Comparison of ENCODE assay signal across 24 mouse cellular contexts in the genomic region with DNA sequence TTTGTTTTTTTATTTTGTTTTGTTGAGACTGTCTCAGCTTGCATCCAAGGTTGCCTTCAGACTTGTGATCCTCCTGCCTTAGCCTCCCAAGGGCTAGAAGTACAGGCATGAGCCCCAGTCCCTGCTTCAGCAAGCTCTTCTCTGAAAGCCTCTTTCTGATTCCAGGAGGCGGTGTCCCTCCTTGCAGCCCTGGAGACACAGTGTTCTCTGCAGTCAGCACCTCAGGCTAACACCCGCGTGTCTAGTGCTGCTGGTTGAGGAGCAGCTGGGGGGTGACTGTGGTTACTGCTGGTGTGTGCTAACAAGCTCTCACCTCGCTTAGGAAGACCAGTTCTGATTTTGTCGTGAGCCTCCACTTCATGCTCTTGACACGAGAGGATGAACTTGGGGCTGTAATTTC. TPM values are rescaled to one million over a fixed set of nuclear protein-coding genes. Genes with fewer than 3 reads are reported as not detected.
DNase-seq lines count a peak whose midpoint lies in the region; ATAC-seq and TF ChIP-seq lines count a peak whose summit lies in the region.
"Had no signal": no experiment of that assay in that cellular context is flagged by ENCODE, and none has a peak within 500 bp of the region (broad histone marks: within the 10 kb centered on the region; RNA-seq: fewer than 3 reads in every experiment).

No protein-coding gene starts in this region.

- no peak for TF ChIP-seq POLR2A in cortical plate, adult 2 months (IDR thresholded peaks at IDR 0.05; ENCODE audit: extremely low read depth, insufficient read depth, low read length)

- peaks cover 43% of the 10 kb centered on the region for H3K4me1 ChIP-seq in heart, embryonic 13.5 days
- H3K4me1 ChIP-seq in cortical plate, adult 2 months (ENCODE audit: control insufficient read depth, insufficient read depth, low read length): peaks cover 33% of the 10 kb centered on the region

- WGBS in heart, embryonic 13.5 days: 65% methylated on average over 6 of the region's 6 CpGs

- H3K27me3 ChIP-seq in heart, embryonic 13.5 days (replicated peaks): no peaks in the 10 kb centered on the region
- H3K27me3 ChIP-seq: embryonic facial prominence, embryonic 13.5 days; embryonic facial prominence, embryonic 15.5 days; forebrain, embryonic 12.5 days had no signal

- no peak for DNase-seq in heart, adult 18-20 months
- DNase-seq in left cerebral cortex, adult 2 months (ENCODE audit: extremely low spot score in 1 of 2, low spot score in 2 of 2): no peak
- no peak for DNase-seq in left cerebral cortex, postnatal 25 days (ENCODE audit: low spot score in 2 of 2)
- DNase-seq in brain, adult 2 months (ENCODE audit: low read depth, low spot score): peak; percentile 84
- no peak for DNase-seq in testis, postnatal 10 days (ENCODE audit: low spot score)
- DNase-seq in kidney, adult 11 months: no peak
- DNase-seq: adrenal gland, adult 2 months; adrenal gland, postnatal 10 days; adrenal gland, postnatal 25 days; cerebellum, adult 11-12 months; cerebellum, adult 2 months; cerebellum, adult 9-10 months; cerebellum, postnatal 10 days; cerebellum, postnatal 25 days; embryo, embryonic 11 days had no signal

- no peak overlapping the region for H3K4me2 ChIP-seq in heart, embryonic 13.5 days
- H3K4me2 ChIP-seq: embryonic facial prominence, embryonic 13.5 days; embryonic facial prominence, embryonic 15.5 days; forebrain, embryonic 12.5 days had no signal

- no peaks in the 10 kb centered on the region for H3K9me3 ChIP-seq in heart, embryonic 13.5 days
- H3K9me3 ChIP-seq: embryonic facial prominence, embryonic 13.5 days; embryonic facial prominence, embryonic 15.5 days; forebrain, embryonic 10.5 days; forebrain, embryonic 12.5 days had no signal

- peak overlapping the region; percentile 50; the same call in 1 of the 2 replicates for H3K9ac ChIP-seq in heart, embryonic 13.5 days
- H3K9ac ChIP-seq: embryonic facial prominence, embryonic 13.5 days; embryonic facial prominence, embryonic 15.5 days; forebrain, embryonic 12.5 days had no signal

- no peak for ATAC-seq in heart, embryonic 13.5 days (ENCODE audit: extremely low read depth, insufficient number of reproducible peaks, low FRiP score, low TSS enrichment)
- ATAC-seq: forebrain, embryonic 14.5 days; forebrain, embryonic 16.5 days had no signal

- H3K4me3 ChIP-seq in heart, embryonic 13.5 days: no peak overlapping the region
- H3K4me3 ChIP-seq in left cerebral cortex, adult 2 months: no peak overlapping the region
- no peak overlapping the region for H3K4me3 ChIP-seq in cortical plate, adult 2 months (ENCODE audit: insufficient read depth, low read length)
- H3K4me3 ChIP-seq: embryonic facial prominence, embryonic 13.5 days; embryonic facial prominence, embryonic 15.5 days; erythroblast, embryonic 14.5 days; forebrain, embryonic 10.5 days; forebrain, embryonic 12.5 days had no signal

- no peak for TF ChIP-seq CTCF in left cerebral cortex, adult 2 months (IDR thresholded peaks at IDR 0.05)
- no peak for TF ChIP-seq CTCF in cortical plate, adult 2 months (IDR thresholded peaks at IDR 0.05; ENCODE audit: extremely low read depth, insufficient read depth, low read length)

- peaks cover 25% of the 10 kb centered on the region for H3K36me3 ChIP-seq in heart, embryonic 13.5 days

- intact Hi-C loops in left cerebral cortex, adult 2 months (cut with DNase I): no loop called here
- intact Hi-C loops in left cerebral cortex, postnatal 25 days (cut with DNase I): no loop called here

- no peak overlapping the region for H3K27ac ChIP-seq in heart, embryonic 13.5 days (replicated peaks)
- peak overlapping the region; percentile 65 for H3K27ac ChIP-seq in left cerebral cortex, adult 2 months
- peak overlapping the region; percentile 69 for H3K27ac ChIP-seq in cortical plate, adult 2 months (ENCODE audit: insufficient read depth, low read length)
- H3K27ac ChIP-seq: embryonic facial prominence, embryonic 13.5 days; embryonic facial prominence, embryonic 15.5 days; forebrain, embryonic 10.5 days; forebrain, embryonic 12.5 days had no signal

RNA-seq across cellular contexts. Expression of gene Dcakd, which starts 6.9 kb away (rescaled TPM):
- 95.9 and 101 TPM in 2 replicates for polyA plus RNA-seq in heart, embryonic 13.5 days (2015; fragmentation: Nextera tagmentation; extraction: Ambion mirVana)
- total RNA-seq in heart, adult 18-20 months (2021): 10 to 100 TPM; 60.9 to 72.9 TPM
- total RNA-seq in left cerebral cortex, adult 2 months (2021): 10 to 100 TPM; 48.3 to 50.9 TPM
- 10 to 100 TPM; 67.7 to 68.1 TPM for total RNA-seq in left cerebral cortex, postnatal 25 days (2021)
- polyA plus RNA-seq in cortical plate, adult 2 months (2012; rRNA removed): 57.4 and 59.6 TPM in 2 replicates

RNA-seq across cellular contexts. Expression of gene Nmt1, which starts 7.0 kb away (rescaled TPM):
- polyA plus RNA-seq in heart, embryonic 13.5 days (2015; fragmentation: Nextera tagmentation; extraction: Ambion mirVana): 39.7 and 47.3 TPM in 2 replicates
- 10 to 100 TPM; 67.5 to 74.8 TPM for total RNA-seq in heart, adult 18-20 months (2021)
- total RNA-seq in left cerebral cortex, adult 2 months (2021): 100 to 1,000 TPM; 117 to 130 TPM
- 100 to 1,000 TPM; 122 to 124 TPM for total RNA-seq in left cerebral cortex, postnatal 25 days (2021)
- 74.3 and 77.1 TPM in 2 replicates for polyA plus RNA-seq in cortical plate, adult 2 months (2012; rRNA removed)
